Mouse (Mus musculus) cortical plate, adult 2 months (tissue): ENCODE measurements at regions not wholly inside any gene's neighbourhood (a gene's known extent, or its start where the extent isn't known, plus 50 kb on each side); places are given as distances from the start of the nearest gene placed in this dataset.

Source experiments
- CTCF ChIP-seq: fragments of 200-500 bp; IDR thresholded peaks from 2 replicates; pipeline ENCODE4 v1.5.1; 2011; ENCODE audit warnings: mild to moderate bottlenecking, control low read depth, low read length; ENCODE audit not compliant: insufficient read depth; ENCODE audit errors: extremely low read depth
- POLR2A ChIP-seq: fragments of 200-500 bp; IDR thresholded peaks from 2 replicates; pipeline ENCODE4 v1.6.1; 2011; ENCODE audit warnings: mild to moderate bottlenecking, low read length, control low read depth; ENCODE audit not compliant: insufficient read depth; ENCODE audit errors: extremely low read depth

DNA sequence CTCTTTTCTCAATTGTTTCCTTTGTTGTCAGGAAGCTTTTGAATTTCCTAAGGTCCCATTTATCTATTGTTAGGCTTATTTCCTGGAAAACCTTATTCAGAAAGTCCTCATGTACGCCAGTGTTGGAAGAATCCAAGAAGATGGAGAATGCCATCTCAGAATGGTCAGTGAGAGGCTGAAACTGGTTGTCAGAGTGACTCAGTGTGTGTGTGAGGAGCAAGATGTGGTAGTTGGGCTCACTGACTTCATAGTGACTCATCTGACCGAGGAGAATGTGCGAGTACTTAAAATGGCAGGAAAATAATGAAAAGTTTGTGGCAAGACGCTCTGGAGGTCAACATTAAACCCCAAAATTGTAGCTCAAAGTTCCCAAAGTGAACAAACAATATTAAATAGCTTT is 59.4 kb upstream of the Pum3 start:
- TF ChIP-seq CTCF (no peak), POLR2A (no peak)
